16 mouse cellular contexts compared by ENCODE assay signal in genomic region chr17:71730655-71731054, GRCm38 (mm10). TPM values are rescaled to one million over a fixed set of nuclear protein-coding genes. Genes with fewer than 3 reads are reported as not detected.
A peak's percentile ranks its signal among the peaks of the same experiment; 100 is the strongest.
DNase-seq lines count a peak whose midpoint lies in the region; ATAC-seq and TF ChIP-seq lines count a peak whose summit lies in the region.
"Had no signal": no experiment of that assay in that cellular context is flagged by ENCODE, and none has a peak within 500 bp of the region (broad histone marks: within the 10 kb centered on the region; RNA-seq: fewer than 3 reads in every experiment).

No protein-coding gene starts in this region.

- peak; percentile 69 to 81 for DNase-seq in heart, adult 2 months
- DNase-seq in Patski (ENCODE audit: low read depth, low spot score), result peak; percentile 15
- peak; percentile 68 for DNase-seq in heart, adult 8-10 months (ENCODE audit: low spot score)
- no peak for DNase-seq in spleen, adult 12 weeks (ENCODE audit: low spot score)
- no peak for DNase-seq in thymus, postnatal 10 days (ENCODE audit: low spot score in 2 of 2)
- DNase-seq: B cell, adult 2 months; thymus, postnatal 4 days had no signal

- TF ChIP-seq CTCF in heart, adult 2 months (IDR thresholded peaks at IDR 0.05), result no peak
- TF ChIP-seq CTCF in Patski (IDR thresholded peaks at IDR 0.05), result no peak

- H3K4me3 ChIP-seq in heart, adult 2 months, result no peak overlapping the region
- H3K4me3 ChIP-seq in heart, embryonic 11.5 days (ENCODE audit: low read depth, low read length), result no peak overlapping the region
- no peak overlapping the region for H3K4me3 ChIP-seq in lung, embryonic 15.5 days
- no peak overlapping the region for H3K4me3 ChIP-seq in forebrain, embryonic 13.5 days
- H3K4me3 ChIP-seq: erythroblast, embryonic 14.5 days; hindbrain, embryonic 12.5 days; megakaryocyte, embryonic 14.5 days had no signal

- H3K9me3 ChIP-seq in heart, embryonic 11.5 days (replicated peaks; ENCODE audit: control insufficient read depth, low read length), result no peaks in the 10 kb centered on the region
- no peaks in the 10 kb centered on the region for H3K9me3 ChIP-seq in lung, embryonic 15.5 days
- no peaks in the 10 kb centered on the region for H3K9me3 ChIP-seq in forebrain, embryonic 13.5 days (replicated peaks)

- no peak for TF ChIP-seq POLR2A in heart, adult 2 months (IDR thresholded peaks at IDR 0.05; ENCODE audit: insufficient read depth, low read depth, low read length)

- no peaks in the 10 kb centered on the region for H3K36me3 ChIP-seq in heart, adult 2 months (ENCODE audit: control insufficient read depth, insufficient read depth, low read length)
- H3K36me3 ChIP-seq in heart, embryonic 11.5 days (ENCODE audit: control insufficient read depth, insufficient read depth, low read length), result no peaks in the 10 kb centered on the region
- H3K36me3 ChIP-seq in lung, embryonic 15.5 days, result no peaks in the 10 kb centered on the region
- no peaks in the 10 kb centered on the region for H3K36me3 ChIP-seq in forebrain, embryonic 13.5 days (ENCODE audit: poor library complexity, severe bottlenecking)
- H3K36me3 ChIP-seq: hindbrain, embryonic 12.5 days had no signal

- no peak overlapping the region for H3K4me2 ChIP-seq in heart, embryonic 11.5 days
- no peak overlapping the region for H3K4me2 ChIP-seq in lung, embryonic 15.5 days
- H3K4me2 ChIP-seq in forebrain, embryonic 13.5 days, result no peak overlapping the region
- H3K4me2 ChIP-seq: hindbrain, embryonic 12.5 days had no signal

- no peak overlapping the region for H3K9ac ChIP-seq in heart, adult 2 months (ENCODE audit: low read depth, low read length)
- no peak overlapping the region for H3K9ac ChIP-seq in heart, embryonic 11.5 days (ENCODE audit: low read depth, low read length)
- no peak overlapping the region for H3K9ac ChIP-seq in lung, embryonic 15.5 days
- H3K9ac ChIP-seq in forebrain, embryonic 13.5 days, result no peak overlapping the region
- H3K9ac ChIP-seq: hindbrain, embryonic 12.5 days had no signal

- peaks cover 1% of the 10 kb centered on the region; the same call in 1 of the 2 replicates for H3K4me1 ChIP-seq in heart, adult 2 months (ENCODE audit: control insufficient read depth, insufficient read depth, low read length)
- H3K4me1 ChIP-seq in heart, embryonic 11.5 days (ENCODE audit: control insufficient read depth, insufficient read depth, low read length), result peaks cover 3% of the 10 kb centered on the region
- H3K4me1 ChIP-seq in lung, embryonic 15.5 days, result no peaks in the 10 kb centered on the region
- H3K4me1 ChIP-seq in forebrain, embryonic 13.5 days, result no peaks in the 10 kb centered on the region
- H3K4me1 ChIP-seq: hindbrain, embryonic 12.5 days; megakaryocyte, embryonic 14.5 days had no signal

- no peaks in the 10 kb centered on the region for H3K79me2 ChIP-seq in heart, adult 2 months (replicated peaks; ENCODE audit: control insufficient read depth, insufficient read depth, low read length)

- intact Hi-C loops in heart, adult 2 months (cut with DNase I), result no loop called here

- H3K27me3 ChIP-seq in heart, adult 2 months (ENCODE audit: control insufficient read depth, insufficient read depth, low read length), result no peaks in the 10 kb centered on the region
- H3K27me3 ChIP-seq in heart, embryonic 11.5 days (ENCODE audit: control insufficient read depth, insufficient read depth, low read length), result no peaks in the 10 kb centered on the region
- no peaks in the 10 kb centered on the region for H3K27me3 ChIP-seq in Patski
- H3K27me3 ChIP-seq in lung, embryonic 15.5 days, result no peaks in the 10 kb centered on the region
- H3K27me3 ChIP-seq in forebrain, embryonic 13.5 days, result no peaks in the 10 kb centered on the region
- H3K27me3 ChIP-seq: hindbrain, embryonic 12.5 days had no signal

- CTCF ChIA-PET in Patski (lab: Charles Lee), result no interaction called here

- in situ Hi-C loops in Patski (cut with MboI; ENCODE audit: low pct_unique_long_range_greater_than_20kb), result no loop called here

- peak; percentile 94 for TF ChIP-seq EP300 in heart, adult 2 months (IDR thresholded peaks at IDR 0.05; ENCODE audit: insufficient read depth, low read depth, low read length)

- WGBS in heart, adult 2 months, result 30% methylated on average over 2 of the region's 2 CpGs
- WGBS in heart, embryonic 11.5 days (ENCODE audit: insufficient replicate concordance), result 60% methylated on average over 2 of the region's 2 CpGs
- 29% methylated on average over 2 of the region's 2 CpGs for WGBS in lung, embryonic 15.5 days
- WGBS in forebrain, embryonic 13.5 days, result 85% methylated on average over 2 of the region's 2 CpGs

- H3K27ac ChIP-seq in heart, adult 2 months, result peak overlapping the region; percentile 74
- H3K27ac ChIP-seq in heart, embryonic 11.5 days (ENCODE audit: low read depth, low read length), result no peak overlapping the region
- H3K27ac ChIP-seq in lung, embryonic 15.5 days, result no peak overlapping the region; the same call in 1 of the 2 replicates
- no peak overlapping the region for H3K27ac ChIP-seq in forebrain, embryonic 13.5 days
- H3K27ac ChIP-seq: hindbrain, embryonic 12.5 days had no signal

- ATAC-seq in heart, embryonic 11.5 days (replicated peaks; ENCODE audit: insufficient number of reproducible peaks, low FRiP score, low TSS enrichment), result no peak
- peak; percentile 49 for ATAC-seq in Patski
- ATAC-seq in lung, embryonic 15.5 days (ENCODE audit: borderline replicate concordance, extremely low read depth, low FRiP score, low TSS enrichment), result peak; percentile 73
- ATAC-seq in forebrain, embryonic 13.5 days, result no peak

- POLR2A ChIA-PET in Patski (lab: Charles Lee), result interaction anchor here (0.9 kb wide), 1 partner anchor 71 kb away, joined by 4 read pairs; no protein-coding TSS in a partner anchor

RNA-seq across cellular contexts. Expression of gene Pcare, which starts 22.0 kb away (rescaled TPM):
- total RNA-seq in heart, adult 2 months (2021), result under 1 TPM; 0.26 to 0.45 TPM
- 0.02 and 0.15 TPM in 2 replicates for polyA plus RNA-seq in heart, adult 2 months (2012; rRNA removed)
- polyA plus RNA-seq in heart, embryonic 11.5 days (2014; fragmentation: Nextera tagmentation; extraction: Ambion mirVana), result not detected in 2 replicates
- polyA plus RNA-seq in Patski (2021), result not detected
- total RNA-seq in heart, adult 8-10 months (2022), result 1 to 10 TPM in 1 of 4 experiments, under 1 TPM in 3; 0.34 to 1.2 (median 0.61) TPM
- not detected in 2 replicates for polyA plus RNA-seq in lung, embryonic 15.5 days (2015; fragmentation: Nextera tagmentation; extraction: Ambion mirVana)
- not detected in 2 replicates for polyA plus RNA-seq in forebrain, embryonic 13.5 days (2015; fragmentation: Nextera tagmentation; extraction: Ambion mirVana)
- polyA plus RNA-seq: erythroblast, embryonic 14.5 days; hindbrain, embryonic 12.5 days; large intestine, adult 2 months; limb, embryonic 11.5 days; neural tube, embryonic 11.5 days had no signal

RNA-seq across cellular contexts. Expression of gene Clip4, which starts 37.6 kb away (rescaled TPM):
- total RNA-seq in heart, adult 2 months (2021), result 100 to 1,000 TPM; 220 to 268 TPM
- 121 and 213 TPM in 2 replicates for polyA plus RNA-seq in heart, adult 2 months (2012; rRNA removed)
- polyA plus RNA-seq in heart, embryonic 11.5 days (2014; fragmentation: Nextera tagmentation; extraction: Ambion mirVana), result 28.6 and 30.6 TPM in 2 replicates
- polyA plus RNA-seq in Patski (2021), result 43.4 TPM
- total RNA-seq in heart, adult 8-10 months (2022), result 100 to 1,000 TPM; 268 to 296 (median 280) TPM
- polyA plus RNA-seq in lung, embryonic 15.5 days (2015; fragmentation: Nextera tagmentation; extraction: Ambion mirVana), result 6.0 and 6.6 TPM in 2 replicates
- 7.4 and 9.0 TPM in 2 replicates for polyA plus RNA-seq in forebrain, embryonic 13.5 days (2015; fragmentation: Nextera tagmentation; extraction: Ambion mirVana)
- polyA plus RNA-seq: erythroblast, embryonic 14.5 days had no signal

RNA-seq across cellular contexts. Expression of gene Togaram2, which starts 57.6 kb away (rescaled TPM):
- 1 to 10 TPM; 5.4 to 5.5 TPM for total RNA-seq in heart, adult 2 months (2021)
- 5.3 and 5.9 TPM in 2 replicates for polyA plus RNA-seq in heart, adult 2 months (2012; rRNA removed)
- 1.9 and 3.1 TPM in 2 replicates for polyA plus RNA-seq in heart, embryonic 11.5 days (2014; fragmentation: Nextera tagmentation; extraction: Ambion mirVana)
- 1.8 TPM for polyA plus RNA-seq in Patski (2021)
- total RNA-seq in heart, adult 8-10 months (2022), result 1 to 10 TPM; 5.4 to 6.7 (median 5.6) TPM
- 1.6 and 2.1 TPM in 2 replicates for polyA plus RNA-seq in lung, embryonic 15.5 days (2015; fragmentation: Nextera tagmentation; extraction: Ambion mirVana)
- polyA plus RNA-seq in forebrain, embryonic 13.5 days (2015; fragmentation: Nextera tagmentation; extraction: Ambion mirVana), result 0.22 and 0.52 TPM in 2 replicates
- polyA plus RNA-seq: erythroblast, embryonic 14.5 days; limb, embryonic 11.5 days; neural tube, embryonic 11.5 days had no signal

Comparison
In these comparisons a context has a peak if more than half of its experiments do, and no peak if none do; other contexts are left out.
1. DNase-seq: peak in heart, adult 2 months (2 of 2), Patski (single experiment) and heart, adult 8-10 months (single experiment); none in spleen, adult 12 weeks (single experiment) and thymus, postnatal 10 days (0 of 2).
2. ATAC-seq: peak in Patski (single experiment) and lung, embryonic 15.5 days (single experiment); none in heart, embryonic 11.5 days (single experiment) and forebrain, embryonic 13.5 days (single experiment).